Mouse (Mus musculus) embryonic facial prominence, embryonic 15.5 days (tissue): ENCODE measurements around the gene Zcchc4. TPM values are rescaled to one million over a fixed set of nuclear protein-coding genes. Genes with fewer than 3 reads are reported as not detected.

Experiments
- polyA plus RNA-seq: library from polyadenylated mRNA; unstranded; fragments of >200 nt; fragmentation: Nextera tagmentation; extraction: Ambion mirVana; gene quantifications from 2 replicates; pipeline ENCODE4 v1.2.1, GENCODE M21; 2015

The Zcchc4 gene
- polyA plus RNA-seq, 1 experiment from 2014 or later = 17.4 TPM

Other genes starting within 250 kb of the Zcchc4 start
- 7.5 and 7.6 TPM in 2 replicates for gene Lgi2, start 208.9 kb upstream of the Zcchc4 start, polyA plus RNA-seq
- gene Sepsecs, start 105.7 kb upstream of the Zcchc4 start, polyA plus RNA-seq = 8.7 and 8.9 TPM in 2 replicates
- gene Pi4k2b, start 33.8 kb upstream of the Zcchc4 start, polyA plus RNA-seq = 21.3 and 21.7 TPM in 2 replicates
- gene Anapc4, start 58.6 kb downstream of the Zcchc4 start, polyA plus RNA-seq = 95.7 and 96.0 TPM in 2 replicates